ENCODE assay signal across 8 mouse cellular contexts in the genomic region with DNA sequence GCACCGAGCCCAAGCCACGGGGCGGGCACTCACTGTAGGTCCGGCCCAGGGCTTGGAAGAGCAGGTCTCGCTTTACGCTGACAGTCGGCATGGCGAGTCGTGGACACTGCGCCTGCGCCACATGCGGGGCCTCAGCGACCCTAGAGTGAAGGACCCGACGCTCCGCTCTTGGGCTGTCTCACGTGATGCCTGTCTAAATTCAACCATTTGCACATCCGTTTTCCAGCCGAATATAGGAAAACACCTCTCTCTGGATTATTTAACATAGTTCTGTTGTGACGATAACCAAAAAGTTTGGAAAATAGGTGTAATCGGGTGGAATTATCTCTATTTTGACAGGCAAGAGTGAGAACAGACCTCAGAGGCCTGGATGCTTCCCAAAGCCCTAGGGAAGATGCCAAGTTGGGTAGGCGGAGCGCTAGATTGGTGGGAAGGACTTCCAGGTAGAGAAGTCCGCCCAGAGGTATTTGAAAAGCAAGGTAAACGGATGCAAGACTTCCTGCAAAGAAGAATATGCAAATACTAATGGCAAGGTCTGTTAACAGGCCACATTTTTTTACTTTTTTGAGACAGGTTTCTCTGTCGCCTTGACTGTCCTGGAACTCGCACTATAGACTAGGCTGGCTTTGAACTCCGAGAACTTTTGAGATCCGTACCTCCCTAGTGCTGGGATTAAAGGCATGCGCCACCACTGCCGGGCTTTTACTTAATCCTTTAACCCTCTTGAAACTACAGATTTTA. TPM values are rescaled to one million over a fixed set of nuclear protein-coding genes. Genes with fewer than 3 reads are reported as not detected.
DNase-seq lines count a peak whose midpoint lies in the region; ATAC-seq lines count a peak whose summit lies in the region.

A gene (minus strand): TSS at position 146 of the 741 bp plus-strand sequence.

- peak within 1 kb of the TSS; percentile 85 for H3K4me2 ChIP-seq in heart, embryonic 14.5 days (ENCODE audit: low read length)
- H3K4me2 ChIP-seq in liver, embryonic 13.5 days: peak within 1 kb of the TSS; percentile 83
- H3K4me2 ChIP-seq in stomach, embryonic 16.5 days (ENCODE audit: low read depth, low read length): peak within 1 kb of the TSS; percentile 83

- no peaks in the 10 kb centered on the region for H3K9me3 ChIP-seq in heart, embryonic 14.5 days (ENCODE audit: control insufficient read depth, low read length)
- no peaks in the 10 kb centered on the region for H3K9me3 ChIP-seq in liver, embryonic 13.5 days (replicated peaks)
- H3K9me3 ChIP-seq in stomach, embryonic 16.5 days (replicated peaks; ENCODE audit: control insufficient read depth, low read length): no peaks in the 10 kb centered on the region

- peak; percentile 90 for ATAC-seq in CD4-positive, CD25-positive, alpha-beta regulatory T cell, adult 4 months
- ATAC-seq in heart, embryonic 14.5 days (ENCODE audit: insufficient number of reproducible peaks, insufficient read depth, low FRiP score, low read depth): peak; percentile 96
- peak; percentile 97 for ATAC-seq in liver, embryonic 13.5 days (ENCODE audit: low read depth)
- ATAC-seq in stomach, embryonic 16.5 days (ENCODE audit: insufficient read depth, low FRiP score): peak; percentile 95

- H3K27ac ChIP-seq in heart, embryonic 14.5 days (replicated peaks in 1 of 2; ENCODE audit: control insufficient read depth in 1 of 2, insufficient read depth in 1 of 2, low read depth in 2 of 2, low read length in 2 of 2): peak within 1 kb of the TSS; percentile 65 to 77
- peak within 1 kb of the TSS; percentile 74 for H3K27ac ChIP-seq in liver, embryonic 13.5 days
- peak within 1 kb of the TSS; percentile 64 for H3K27ac ChIP-seq in stomach, embryonic 16.5 days (ENCODE audit: low read length)

- 0% methylated on average over 31 of the region's 31 CpGs for WGBS in heart, embryonic 14.5 days
- WGBS in liver, embryonic 13.5 days (ENCODE audit: insufficient replicate concordance): under 1% methylated on average over 31 of the region's 31 CpGs
- WGBS in stomach, embryonic 16.5 days: under 1% methylated on average over 31 of the region's 31 CpGs

- DNase-seq in c-Kit-negative CD71-positive TER-119-positive erythroid progenitor cells, embryonic 14.5 days (ENCODE audit: low read depth, low spot score): peak; percentile 86
- DNase-seq in fibroblast of lung, adult 2 months (ENCODE audit: low read depth): peak; percentile 83
- DNase-seq in kidney, postnatal 14 days: peak; percentile 93
- peak; percentile 86 for DNase-seq in liver, embryonic 13.5 days
- peak; percentile 90 for DNase-seq in neural tube, embryonic 10.5 days (ENCODE audit: extremely low spot score, low spot score)

- H3K36me3 ChIP-seq in heart, embryonic 14.5 days (ENCODE audit: control insufficient read depth, insufficient read depth, low read length): no peaks in the 10 kb centered on the region
- H3K36me3 ChIP-seq in liver, embryonic 13.5 days: peaks cover 16% of the 10 kb centered on the region; the same call in 1 of the 2 replicates
- H3K36me3 ChIP-seq in stomach, embryonic 16.5 days (ENCODE audit: control insufficient read depth, insufficient read depth, low read length): no peaks in the 10 kb centered on the region

- H3K9ac ChIP-seq in heart, embryonic 14.5 days (ENCODE audit: low read length): peak within 1 kb of the TSS; percentile 93
- peak within 1 kb of the TSS; percentile 89 for H3K9ac ChIP-seq in liver, embryonic 13.5 days
- H3K9ac ChIP-seq in stomach, embryonic 16.5 days (ENCODE audit: low read length): peak within 1 kb of the TSS; percentile 87

- H3K4me1 ChIP-seq in heart, embryonic 14.5 days (ENCODE audit: control insufficient read depth in 2 of 2, insufficient read depth in 2 of 2, low read length in 2 of 2): peaks cover 0 to 15% of the 10 kb centered on the region in 2 experiments; a peak in 2 of 4 replicates
- H3K4me1 ChIP-seq in liver, embryonic 13.5 days (replicated peaks): peaks cover 47% of the 10 kb centered on the region
- H3K4me1 ChIP-seq in stomach, embryonic 16.5 days (ENCODE audit: control insufficient read depth, insufficient read depth, low read length): peaks cover 12% of the 10 kb centered on the region

- no peaks in the 10 kb centered on the region for H3K27me3 ChIP-seq in heart, embryonic 14.5 days (ENCODE audit: control insufficient read depth, insufficient read depth, low read length)
- H3K27me3 ChIP-seq in liver, embryonic 13.5 days: no peaks in the 10 kb centered on the region
- H3K27me3 ChIP-seq in stomach, embryonic 16.5 days (ENCODE audit: control insufficient read depth, insufficient read depth, low read length): no peaks in the 10 kb centered on the region

- H3K4me3 ChIP-seq in heart, embryonic 14.5 days (ENCODE audit: control insufficient read depth in 1 of 2, insufficient read depth in 1 of 2, low read depth in 1 of 2, low read length in 2 of 2): peak within 1 kb of the TSS; percentile 65 to 95
- peak within 1 kb of the TSS; percentile 95 for H3K4me3 ChIP-seq in liver, embryonic 13.5 days (replicated peaks)
- H3K4me3 ChIP-seq in stomach, embryonic 16.5 days (replicated peaks; ENCODE audit: low read length): peak within 1 kb of the TSS; percentile 82

RNA-seq across cellular contexts. Expression of the gene that starts here (rescaled TPM):
- polyA plus RNA-seq in CD4-positive, CD25-positive, alpha-beta regulatory T cell, adult 4 months (2017; shearing (Covaris generic)): 10 to 100 TPM; 64.1 to 76.8 TPM
- 98.3 and 101 TPM in 2 replicates for polyA plus RNA-seq in heart, embryonic 14.5 days (2014; fragmentation: Nextera tagmentation; extraction: Ambion mirVana)
- polyA plus RNA-seq in liver, embryonic 13.5 days (2015; fragmentation: Nextera tagmentation; extraction: Ambion mirVana): 139 and 163 TPM in 2 replicates
- polyA plus RNA-seq in stomach, embryonic 16.5 days (2015; fragmentation: Nextera tagmentation; extraction: Ambion mirVana): 144 and 147 TPM in 2 replicates

Comparison
In these comparisons a context has a peak if more than half of its experiments do, and no peak if none do; other contexts are left out.
1. Peak in every context shown above with its lines: DNase-seq, ATAC-seq, H3K4me3 ChIP-seq and H3K27ac ChIP-seq.